Mouse (Mus musculus): Measurements from ENCODE around the gene Rora. TPM values are rescaled to one million over a fixed set of nuclear protein-coding genes. Genes with fewer than 3 reads are reported as not detected.

The Rora gene
- polyA plus RNA-seq, 1 experiment: 0.06 TPM

- H3K79me2 ChIP-seq (ENCODE audit: control insufficient read depth, insufficient read depth): no peaks in the 10 kb centered on the region
- no peak for TF ChIP-seq MAX (IDR thresholded peaks at IDR 0.05)
- TF ChIP-seq CEBPB (IDR thresholded peaks at IDR 0.05; ENCODE audit: low read depth): no peak
- TF ChIP-seq CTCF (IDR thresholded peaks at IDR 0.05; ENCODE audit: control insufficient read depth, insufficient read depth, insufficient read length): no peak
- no peak for TF ChIP-seq MYOG (IDR thresholded peaks at IDR 0.05; ENCODE audit: control insufficient read depth, extremely low read depth, insufficient read length)
- no peak for TF ChIP-seq USF1 (IDR thresholded peaks at IDR 0.05; ENCODE audit: low read depth)
- TF ChIP-seq MYOD1 (IDR thresholded peaks at IDR 0.05; ENCODE audit: control insufficient read depth, insufficient read length, low read depth): no peak
- TF ChIP-seq FOSL1 (IDR thresholded peaks at IDR 0.05; ENCODE audit: insufficient read depth, low read length, poor library complexity, severe bottlenecking): no peak
- H3ac ChIP-seq (ENCODE audit: control insufficient read depth, insufficient read length, low read depth): no peak overlapping the region
- no peaks in the 10 kb centered on the region for H3K79me3 ChIP-seq (ENCODE audit: low read depth)
- H3K27me3 ChIP-seq (ENCODE audit: control insufficient read depth, insufficient read depth, insufficient read length): no peaks in the 10 kb centered on the region
- H3K4me3 ChIP-seq (ENCODE audit: insufficient read depth, poor library complexity, severe bottlenecking): no peak overlapping the region
- H3K36me3 ChIP-seq (ENCODE audit: control insufficient read depth, insufficient read depth): no peaks in the 10 kb centered on the region
Measured at GRCm38 (mm10) chr9:68807735-68808134, 154.1 kb downstream of the Rora start.

- Histone ChIP-seq H3K4me3 (ENCODE audit: insufficient read depth, poor library complexity, severe bottlenecking) (no peak overlapping the region), H3K36me3 (ENCODE audit: control insufficient read depth, insufficient read depth) (no peaks in the 10 kb centered on the region), H3K27me3 (ENCODE audit: control insufficient read depth, insufficient read depth, insufficient read length) (no peaks in the 10 kb centered on the region), H3ac (ENCODE audit: control insufficient read depth, insufficient read length, low read depth) (no peak overlapping the region), H3K79me3 (ENCODE audit: low read depth) (no peaks in the 10 kb centered on the region), H3K79me2 (ENCODE audit: control insufficient read depth, insufficient read depth) (no peaks in the 10 kb centered on the region)
- TF ChIP-seq MYOG (IDR thresholded peaks at IDR 0.05; ENCODE audit: control insufficient read depth, extremely low read depth, insufficient read length) (no peak), FOSL1 (IDR thresholded peaks at IDR 0.05; ENCODE audit: insufficient read depth, low read length, poor library complexity, severe bottlenecking) (no peak), USF1 (IDR thresholded peaks at IDR 0.05; ENCODE audit: low read depth) (no peak), CEBPB (IDR thresholded peaks at IDR 0.05; ENCODE audit: low read depth) (no peak)
Measured at GRCm38 (mm10) chr9:68809536-68809935, 155.9 kb downstream of the Rora start.

DNA sequence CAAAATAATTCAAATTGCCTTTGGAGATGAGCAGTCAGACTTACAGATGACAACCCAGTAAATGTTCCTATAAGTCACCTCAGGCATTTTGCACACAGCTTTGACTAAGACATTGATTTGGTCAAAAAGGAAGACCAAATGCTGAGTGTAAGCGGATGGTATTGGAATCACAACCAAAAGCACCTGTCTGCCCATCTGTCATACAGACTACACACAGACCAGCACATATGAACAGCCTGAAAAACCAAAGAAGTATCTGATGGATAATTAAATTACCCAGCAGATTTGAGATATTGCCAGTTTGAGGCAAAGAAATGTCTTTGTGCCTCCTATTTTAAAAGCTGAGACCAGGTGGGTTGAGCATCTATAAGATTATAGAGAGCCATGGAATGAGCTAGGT, 161.1 kb downstream of the Rora start:
- TF ChIP-seq MYOD1 (IDR thresholded peaks at IDR 0.05; ENCODE audit: control insufficient read depth, insufficient read length, low read depth) (no peak), MYOG (IDR thresholded peaks at IDR 0.05; ENCODE audit: control insufficient read depth, extremely low read depth, insufficient read length) (no peak)
- Histone ChIP-seq H3K36me3 (ENCODE audit: control insufficient read depth, insufficient read depth) (no peaks in the 10 kb centered on the region), H3K27me3 (ENCODE audit: control insufficient read depth, insufficient read depth, insufficient read length) (no peaks in the 10 kb centered on the region), H3K79me3 (ENCODE audit: low read depth) (no peaks in the 10 kb centered on the region), H3K79me2 (ENCODE audit: control insufficient read depth, insufficient read depth) (no peaks in the 10 kb centered on the region), H3ac (ENCODE audit: control insufficient read depth, insufficient read length, low read depth) (no peak overlapping the region), H3K4me3 (ENCODE audit: insufficient read depth, poor library complexity, severe bottlenecking) (no peak overlapping the region)

- no peaks in the 10 kb centered on the region for H3K27me3 ChIP-seq (ENCODE audit: control insufficient read depth, insufficient read depth, insufficient read length)
- no peaks in the 10 kb centered on the region for H3K79me2 ChIP-seq (ENCODE audit: control insufficient read depth, insufficient read depth)
- no peaks in the 10 kb centered on the region for H3K36me3 ChIP-seq (ENCODE audit: control insufficient read depth, insufficient read depth)
- H3K4me3 ChIP-seq (ENCODE audit: insufficient read depth, poor library complexity, severe bottlenecking): no peak overlapping the region
- no peak for TF ChIP-seq MYOG (IDR thresholded peaks at IDR 0.05; ENCODE audit: control insufficient read depth, extremely low read depth, insufficient read length)
- TF ChIP-seq MYOD1 (IDR thresholded peaks at IDR 0.05; ENCODE audit: control insufficient read depth, insufficient read length, low read depth): no peak
- no peak for TF ChIP-seq CTCF (IDR thresholded peaks at IDR 0.05; ENCODE audit: control insufficient read depth, insufficient read depth, insufficient read length)
- no peak for TF ChIP-seq FOSL1 (IDR thresholded peaks at IDR 0.05; ENCODE audit: insufficient read depth, low read length, poor library complexity, severe bottlenecking)
- TF ChIP-seq MAX (IDR thresholded peaks at IDR 0.05): no peak
- no peak for TF ChIP-seq USF1 (IDR thresholded peaks at IDR 0.05; ENCODE audit: low read depth)
- no peak for TF ChIP-seq CEBPB (IDR thresholded peaks at IDR 0.05; ENCODE audit: low read depth)
- no peak overlapping the region for H3ac ChIP-seq (ENCODE audit: control insufficient read depth, insufficient read length, low read depth)
- no peaks in the 10 kb centered on the region for H3K79me3 ChIP-seq (ENCODE audit: low read depth)
Measured at GRCm38 (mm10) chr9:68815877-68816276, 162.3 kb downstream of the Rora start.

DNA sequence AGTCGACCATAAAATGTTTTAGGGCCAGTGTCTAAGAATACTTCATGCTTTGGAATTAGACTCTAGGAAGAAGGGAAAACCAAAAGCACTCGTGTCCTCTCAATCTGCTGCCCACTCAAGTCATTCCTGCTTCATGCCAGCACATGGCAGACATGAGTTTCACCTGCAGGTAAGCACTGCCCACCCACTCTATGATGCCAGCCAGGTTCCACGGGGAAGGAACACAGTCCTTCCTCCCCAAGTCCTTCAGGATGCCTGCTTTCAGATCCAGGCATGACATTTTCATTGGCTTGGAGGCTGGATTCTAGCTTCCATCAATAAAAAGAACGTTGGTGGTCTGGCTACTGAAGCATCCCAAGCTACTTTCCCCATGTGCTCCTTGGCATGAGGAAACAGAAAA, 166.4 kb downstream of the Rora start:
- H3K79me3 ChIP-seq (ENCODE audit: low read depth): no peaks in the 10 kb centered on the region
- H3ac ChIP-seq (ENCODE audit: control insufficient read depth, insufficient read length, low read depth): no peak overlapping the region
- no peaks in the 10 kb centered on the region for H3K79me2 ChIP-seq (ENCODE audit: control insufficient read depth, insufficient read depth)
- no peaks in the 10 kb centered on the region for H3K27me3 ChIP-seq (ENCODE audit: control insufficient read depth, insufficient read depth, insufficient read length)
- H3K36me3 ChIP-seq (ENCODE audit: control insufficient read depth, insufficient read depth): no peaks in the 10 kb centered on the region
- TF ChIP-seq USF1 (IDR thresholded peaks at IDR 0.05; ENCODE audit: low read depth) (no peak), MAX (IDR thresholded peaks at IDR 0.05) (no peak), MYOG (IDR thresholded peaks at IDR 0.05; ENCODE audit: control insufficient read depth, extremely low read depth, insufficient read length) (no peak), CEBPB (IDR thresholded peaks at IDR 0.05; ENCODE audit: low read depth) (no peak), FOSL1 (IDR thresholded peaks at IDR 0.05; ENCODE audit: insufficient read depth, low read length, poor library complexity, severe bottlenecking) (no peak), CTCF (IDR thresholded peaks at IDR 0.05; ENCODE audit: control insufficient read depth, insufficient read depth, insufficient read length) (no peak), MYOD1 (IDR thresholded peaks at IDR 0.05; ENCODE audit: control insufficient read depth, insufficient read length, low read depth) (no peak)
- no peak overlapping the region for H3K4me3 ChIP-seq (ENCODE audit: insufficient read depth, poor library complexity, severe bottlenecking)

- Histone ChIP-seq H3K4me3 (ENCODE audit: insufficient read depth, poor library complexity, severe bottlenecking) (no peak overlapping the region), H3ac (ENCODE audit: control insufficient read depth, insufficient read length, low read depth) (no peak overlapping the region), H3K27me3 (ENCODE audit: control insufficient read depth, insufficient read depth, insufficient read length) (no peaks in the 10 kb centered on the region), H3K79me2 (ENCODE audit: control insufficient read depth, insufficient read depth) (no peaks in the 10 kb centered on the region), H3K36me3 (ENCODE audit: control insufficient read depth, insufficient read depth) (no peaks in the 10 kb centered on the region), H3K79me3 (ENCODE audit: low read depth) (no peaks in the 10 kb centered on the region)
- TF ChIP-seq CTCF (IDR thresholded peaks at IDR 0.05; ENCODE audit: control insufficient read depth, insufficient read depth, insufficient read length) (no peak), USF1 (IDR thresholded peaks at IDR 0.05; ENCODE audit: low read depth) (no peak), MYOD1 (IDR thresholded peaks at IDR 0.05; ENCODE audit: control insufficient read depth, insufficient read length, low read depth) (no peak), CEBPB (IDR thresholded peaks at IDR 0.05; ENCODE audit: low read depth) (no peak)
Measured at GRCm38 (mm10) chr9:68820478-68820877, 166.9 kb downstream of the Rora start.
